Mouse (Mus musculus): ENCODE data around the gene Kdm1b. TPM values are rescaled to one million over a fixed set of nuclear protein-coding genes. Genes with fewer than 3 reads are reported as not detected.

Gene Kdm1b
- 11.7 and 11.8 TPM in 2 replicates for polyA plus RNA-seq (2015; fragmentation: Nextera tagmentation; extraction: Ambion mirVana)

- H3K4me3 ChIP-seq (replicated peaks): peak within 1 kb of the TSS; percentile 88
- H3K9me3 ChIP-seq (replicated peaks): no peaks in the 10 kb centered on the region
- H3K4me2 ChIP-seq: peak within 1 kb of the TSS; percentile 93
- peak within 1 kb of the TSS; percentile 77 for H3K9ac ChIP-seq
- no peaks in the 10 kb centered on the region for H3K27me3 ChIP-seq
- peak; percentile 97 for ATAC-seq (replicated peaks; ENCODE audit: low FRiP score)
- WGBS: under 1% methylated on average over 48 of the region's 48 CpGs
- H3K27ac ChIP-seq: peak within 1 kb of the TSS; percentile 69
- H3K4me1 ChIP-seq: peaks cover 19% of the 10 kb centered on the region
- no peaks in the 10 kb centered on the region for H3K36me3 ChIP-seq
Measured at GRCm38 (mm10) chr13:47043030-47043680, at the start of gene Kdm1b. TSS of gene Kdm1b (plus strand) at chr13:47043499.

GRCm38 (mm10) chr13:46997355-46997754 is 45.9 kb upstream of the Kdm1b start:
- WGBS: 58% methylated on average over 4 of the region's 4 CpGs
- H3K27ac ChIP-seq: no peak overlapping the region
- no peak for ATAC-seq (replicated peaks; ENCODE audit: low FRiP score)
- H3K27me3 ChIP-seq: no peaks in the 10 kb centered on the region
- no peak overlapping the region for H3K9ac ChIP-seq
- H3K4me3 ChIP-seq (replicated peaks): no peak overlapping the region
- no peaks in the 10 kb centered on the region for H3K36me3 ChIP-seq
- H3K4me2 ChIP-seq: no peak overlapping the region
- no peaks in the 10 kb centered on the region for H3K9me3 ChIP-seq (replicated peaks)
- H3K4me1 ChIP-seq: peaks cover 2% of the 10 kb centered on the region; the same call in 1 of the 2 replicates

DNA sequence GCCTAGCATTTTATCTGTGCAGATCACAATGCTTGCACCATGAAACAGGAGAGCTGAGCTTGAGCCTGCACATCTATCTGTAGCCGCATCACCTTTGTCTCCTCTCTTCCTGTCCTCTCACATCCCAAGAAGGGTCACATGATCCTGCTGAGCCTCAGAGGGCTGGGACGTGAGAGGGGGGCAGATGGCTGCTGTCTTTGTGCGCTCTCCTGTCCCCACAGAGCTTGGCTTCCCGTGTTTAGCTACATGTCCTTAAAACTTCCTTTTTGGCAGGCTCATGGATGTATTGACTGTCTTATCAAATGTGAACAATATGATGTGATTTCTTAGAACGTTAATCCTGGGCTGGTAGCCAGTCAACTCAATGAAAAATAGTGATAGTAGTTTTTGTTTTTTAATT is 43.8 kb upstream of the Kdm1b start:
- 56% methylated on average over 5 of the region's 5 CpGs for WGBS
- Histone ChIP-seq H3K4me3 (replicated peaks) (no peak overlapping the region), H3K36me3 (no peaks in the 10 kb centered on the region), H3K4me1 (no peaks in the 10 kb centered on the region), H3K4me2 (no peak overlapping the region), H3K27ac (no peak overlapping the region), H3K9ac (no peak overlapping the region), H3K9me3 (replicated peaks) (no peaks in the 10 kb centered on the region), H3K27me3 (no peaks in the 10 kb centered on the region)
- no peak for ATAC-seq (replicated peaks; ENCODE audit: low FRiP score)

- 87% methylated on average over 4 of the region's 4 CpGs for WGBS
- no peaks in the 10 kb centered on the region for H3K27me3 ChIP-seq
Measured at GRCm38 (mm10) chr13:47001590-47001989, 41.7 kb upstream of the Kdm1b start.

GRCm38 (mm10) chr13:47013740-47014139 is 29.6 kb upstream of the Kdm1b start:
- H3K4me3 ChIP-seq (replicated peaks): peak overlapping the region; percentile 62
- peaks cover 15% of the 10 kb centered on the region for H3K9me3 ChIP-seq (replicated peaks)
- H3K36me3 ChIP-seq: no peaks in the 10 kb centered on the region
- peaks cover 16% of the 10 kb centered on the region for H3K27me3 ChIP-seq
- 65% methylated on average over 10 of the region's 10 CpGs for WGBS
- H3K9ac ChIP-seq: peak overlapping the region; percentile 55; the same call in 1 of the 2 replicates
- ATAC-seq (replicated peaks; ENCODE audit: low FRiP score): no peak
- H3K4me2 ChIP-seq: peak overlapping the region; percentile 99
- no peak overlapping the region for H3K27ac ChIP-seq
- peaks cover 16% of the 10 kb centered on the region for H3K4me1 ChIP-seq

More at GRCm38 (mm10) chr13:47001590-47001989, 41.7 kb upstream of the Kdm1b start:
- Histone ChIP-seq H3K9me3 (replicated peaks) (no peaks in the 10 kb centered on the region), H3K36me3 (no peaks in the 10 kb centered on the region), H3K9ac (no peak overlapping the region), H3K27ac (no peak overlapping the region), H3K4me3 (replicated peaks) (no peak overlapping the region), H3K4me2 (no peak overlapping the region), H3K4me1 (no peaks in the 10 kb centered on the region)
- ATAC-seq (replicated peaks; ENCODE audit: low FRiP score): no peak

GRCm38 (mm10) chr13:47014334-47015194 is 28.7 kb upstream of the Kdm1b start, which contains the start of gene Nhlrc1:
TSS of gene Nhlrc1 (minus strand) at chr13:47014850.
- ATAC-seq (replicated peaks; ENCODE audit: low FRiP score): peak; percentile 89
- no peaks in the 10 kb centered on the region for H3K36me3 ChIP-seq
- 4% methylated on average over 64 of the region's 73 CpGs for WGBS
- peak within 1 kb of the TSS; percentile 99 for H3K4me2 ChIP-seq
- peaks cover 16% of the 10 kb centered on the region for H3K27me3 ChIP-seq
- no peak within 1 kb of the TSS for H3K27ac ChIP-seq
- H3K4me3 ChIP-seq (replicated peaks): peak within 1 kb of the TSS; percentile 62
- H3K4me1 ChIP-seq: peaks cover 16% of the 10 kb centered on the region
- peak within 1 kb of the TSS; percentile 55 for H3K9ac ChIP-seq
- peaks cover 15% of the 10 kb centered on the region for H3K9me3 ChIP-seq (replicated peaks)

DNA sequence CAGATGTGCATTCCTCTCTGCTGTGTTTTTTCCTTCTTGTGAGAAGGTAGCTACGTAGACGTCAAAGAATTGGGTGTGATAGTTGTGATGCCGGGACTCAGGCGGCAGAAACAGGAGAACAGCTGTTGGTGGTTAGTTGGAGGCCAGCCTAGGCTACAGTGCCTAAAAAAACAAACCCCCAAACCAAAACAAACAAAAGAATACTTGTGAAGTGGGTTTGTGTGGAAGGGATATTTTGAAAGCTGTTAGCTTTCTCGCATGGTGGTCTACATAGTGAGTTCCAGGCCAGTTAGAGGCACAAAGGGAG is 28.2 kb upstream of the Kdm1b start:
- H3K9ac ChIP-seq: no peak overlapping the region
- no peak for ATAC-seq (replicated peaks; ENCODE audit: low FRiP score)
- H3K4me2 ChIP-seq: peak overlapping the region; percentile 99
- H3K36me3 ChIP-seq: no peaks in the 10 kb centered on the region
- peaks cover 16% of the 10 kb centered on the region for H3K27me3 ChIP-seq
- peak overlapping the region; percentile 62 for H3K4me3 ChIP-seq (replicated peaks)
- H3K27ac ChIP-seq: no peak overlapping the region
- peaks cover 19% of the 10 kb centered on the region for H3K4me1 ChIP-seq
- 50% methylated on average over 5 of the region's 5 CpGs for WGBS
- H3K9me3 ChIP-seq (replicated peaks): peaks cover 15% of the 10 kb centered on the region

DNA sequence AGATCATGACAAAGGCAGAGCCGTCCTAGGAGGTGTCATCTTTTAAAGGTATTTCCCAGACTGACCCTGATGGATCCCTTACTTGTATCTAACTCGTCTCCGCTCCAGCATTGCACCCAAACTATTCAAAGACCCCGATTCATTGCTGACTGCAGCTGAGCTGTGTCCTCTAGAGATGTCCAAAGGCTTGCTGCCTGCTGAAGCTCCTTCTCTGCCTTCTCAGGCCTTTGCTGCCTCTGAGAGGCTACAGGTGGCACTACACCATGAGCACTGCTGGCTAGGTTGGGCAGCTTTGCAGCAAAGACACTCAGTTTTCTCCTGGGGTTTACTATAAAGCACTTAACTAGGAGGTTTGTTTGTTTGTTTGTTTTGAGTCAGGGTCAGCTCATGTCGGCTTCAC is 26.0 kb upstream of the Kdm1b start:
- Histone ChIP-seq H3K4me1 (peaks cover 24% of the 10 kb centered on the region), H3K36me3 (no peaks in the 10 kb centered on the region), H3K27ac (no peak overlapping the region), H3K4me3 (replicated peaks) (no peak overlapping the region), H3K27me3 (peaks cover 16% of the 10 kb centered on the region), H3K9ac (no peak overlapping the region), H3K9me3 (replicated peaks) (no peaks in the 10 kb centered on the region), H3K4me2 (no peak overlapping the region)
- ATAC-seq (replicated peaks; ENCODE audit: low FRiP score): 0 out of 2 replicates have a peak, but pooled peaks have one; percentile 49
- WGBS: 45% methylated on average over 5 of the region's 5 CpGs

DNA sequence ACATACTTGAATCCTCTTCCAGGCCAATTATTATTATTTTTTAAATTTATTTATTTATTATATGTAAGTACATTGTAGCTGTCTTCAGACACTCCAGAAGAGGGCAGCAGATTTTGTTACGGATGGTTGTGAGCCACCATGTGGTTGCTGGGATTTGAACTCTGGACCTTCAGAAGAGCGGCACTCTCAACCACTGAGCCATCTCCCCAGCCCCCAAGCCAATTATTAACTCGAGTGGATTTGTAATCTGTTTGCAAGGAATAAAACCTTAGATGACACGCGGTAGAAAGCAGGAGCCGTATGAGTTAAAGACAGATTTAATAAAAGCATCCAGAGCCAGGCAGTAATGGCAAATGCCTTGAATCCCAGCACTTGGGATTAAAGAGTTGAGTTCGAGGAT is 23.5 kb upstream of the Kdm1b start:
- H3K36me3 ChIP-seq: no peaks in the 10 kb centered on the region
- no peak for ATAC-seq (replicated peaks; ENCODE audit: low FRiP score)
- no peak overlapping the region for H3K4me2 ChIP-seq
- 82% methylated on average over 7 of the region's 7 CpGs for WGBS
- peaks cover 8% of the 10 kb centered on the region for H3K27me3 ChIP-seq
- H3K4me1 ChIP-seq: peaks cover 12% of the 10 kb centered on the region
- no peak overlapping the region for H3K4me3 ChIP-seq (replicated peaks)
- no peak overlapping the region for H3K9ac ChIP-seq
- H3K9me3 ChIP-seq (replicated peaks): no peaks in the 10 kb centered on the region
- H3K27ac ChIP-seq: no peak overlapping the region

- 37% methylated on average over 7 of the region's 7 CpGs for WGBS
- H3K4me3 ChIP-seq (replicated peaks): no peak overlapping the region
- peaks cover under 1% of the 10 kb centered on the region; the same call in 1 of the 2 replicates for H3K27me3 ChIP-seq
- no peak overlapping the region for H3K9ac ChIP-seq
- ATAC-seq (replicated peaks; ENCODE audit: low FRiP score): no peak; the same call in 1 of the 2 replicates
- H3K4me2 ChIP-seq: no peak overlapping the region
- no peaks in the 10 kb centered on the region for H3K9me3 ChIP-seq (replicated peaks)
- H3K27ac ChIP-seq: peak overlapping the region; percentile 4; the same call in 1 of the 2 replicates
- no peaks in the 10 kb centered on the region for H3K36me3 ChIP-seq
- peaks cover 8% of the 10 kb centered on the region; the same call in 1 of the 2 replicates for H3K4me1 ChIP-seq
Measured at GRCm38 (mm10) chr13:47020798-47021197, 22.5 kb upstream of the Kdm1b start.

DNA sequence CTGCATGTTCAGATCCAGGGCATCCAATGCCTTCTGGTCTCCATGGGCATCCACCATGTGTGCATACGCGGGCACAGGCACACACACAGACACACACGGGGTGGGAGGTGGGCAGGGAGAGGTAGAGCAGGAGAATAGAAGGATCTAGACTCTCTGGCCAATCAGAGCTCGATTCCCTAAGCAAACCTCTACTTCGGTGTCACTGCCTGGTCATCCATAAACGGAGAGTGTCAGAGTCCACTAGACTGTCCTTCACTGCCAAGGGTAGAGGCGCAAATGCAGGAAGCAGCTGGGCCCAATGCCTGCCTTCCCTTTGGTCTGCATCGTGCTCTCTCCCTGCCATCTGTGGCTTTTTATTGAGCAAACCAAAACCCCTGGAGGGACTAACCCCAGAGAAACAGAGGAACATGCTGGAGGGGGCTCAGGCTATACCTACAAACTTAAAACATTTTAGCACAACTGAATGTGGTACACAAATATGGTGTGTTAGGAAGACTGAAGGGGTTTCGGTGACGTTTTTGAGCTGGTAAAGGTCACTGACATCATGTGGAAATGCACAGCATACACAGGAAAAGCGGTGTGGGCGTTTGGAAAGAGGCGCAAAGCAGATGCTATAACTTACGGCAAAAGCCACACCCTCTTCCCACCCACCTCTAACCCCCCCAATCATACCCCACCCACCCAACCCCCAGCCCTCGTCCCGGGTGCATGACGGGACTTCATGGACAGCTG is 12.8 kb upstream of the Kdm1b start:
- no peak for ATAC-seq (replicated peaks; ENCODE audit: low FRiP score)
- Histone ChIP-seq H3K27me3 (no peaks in the 10 kb centered on the region), H3K4me2 (no peak overlapping the region), H3K36me3 (no peaks in the 10 kb centered on the region; the same call in 1 of the 2 replicates), H3K9ac (no peak overlapping the region), H3K4me3 (replicated peaks) (no peak overlapping the region), H3K27ac (no peak overlapping the region), H3K9me3 (replicated peaks) (no peaks in the 10 kb centered on the region), H3K4me1 (no peaks in the 10 kb centered on the region)
- WGBS: 81% methylated on average over 17 of the region's 17 CpGs
